Mouse (Mus musculus) megakaryocyte, embryonic 14.5 days (primary cell): ENCODE data around the gene Dnah17.

ENCODE experiments used
- FLI1 ChIP-seq: IDR thresholded peaks from 2 replicates; pipeline ENCODE4 v1.6.1; 2012; ENCODE audit warnings: low read length, inconsistent platforms, mixed read lengths
- GATA1 ChIP-seq: IDR thresholded peaks from 3 replicates; pipeline ENCODE4 v1.6.1; 2012; ENCODE audit warnings: mixed read lengths, low read length, inconsistent platforms, borderline replicate concordance

DNA sequence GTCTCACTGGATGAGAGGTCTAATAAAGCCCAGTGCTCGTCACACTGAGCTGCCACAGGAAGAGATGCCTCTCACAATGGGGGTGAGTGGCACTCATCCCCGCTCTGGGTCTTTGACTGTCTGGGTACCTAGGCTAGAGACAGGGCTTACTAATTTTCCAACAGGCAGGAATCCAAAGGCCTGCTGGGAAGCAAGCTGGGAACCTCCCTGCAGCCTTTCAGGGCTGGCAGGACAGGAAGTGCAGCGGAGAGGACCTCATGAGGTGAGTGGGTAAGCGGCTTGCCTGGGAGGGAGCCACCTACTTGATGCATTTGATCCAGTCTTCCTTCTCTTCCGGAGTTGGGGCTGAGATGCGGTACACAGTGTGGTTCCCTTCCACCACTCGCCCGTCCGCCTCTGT lies 38.3 kb upstream of the Dnah17 start:
- no peak for TF ChIP-seq GATA1
- no peak for TF ChIP-seq FLI1
